Mouse (Mus musculus) erythroblast, embryonic 14.5 days (primary cell): Measurements from ENCODE around the gene Slc44a5. TPM values are rescaled to one million over a fixed set of nuclear protein-coding genes. Genes with fewer than 3 reads are reported as not detected.

Source experiments
- H3K27me3 ChIP-seq: 2 replicates; pipeline ENCODE4 v1.6.1; 2012; ENCODE audit warnings: inconsistent platforms; ENCODE audit not compliant: control insufficient read depth
- H3K36me3 ChIP-seq: 2 replicates; pipeline ENCODE4 v1.6.1; 2012; ENCODE audit warnings: mild to moderate bottlenecking, inconsistent platforms; ENCODE audit not compliant: control insufficient read depth
- H3K4me1 ChIP-seq: 2 replicates; pipeline ENCODE4 v1.6.1; 2012; ENCODE audit warnings: inconsistent platforms; ENCODE audit not compliant: control insufficient read depth
- H3K4me3 ChIP-seq: replicated peaks from 2 replicates; pipeline ENCODE3; 2012; ENCODE audit warnings: moderate library complexity, mild to moderate bottlenecking, inconsistent platforms
- H3K9me3 ChIP-seq: 2 replicates; pipeline ENCODE4 v1.6.1; 2012; ENCODE audit warnings: low read length, inconsistent platforms, mixed read lengths; ENCODE audit not compliant: control insufficient read depth
- GATA1 ChIP-seq: IDR thresholded peaks from 2 replicates; pipeline ENCODE4 v1.6.1; 2012; ENCODE audit warnings: low read length, inconsistent platforms, mixed read lengths
- TAL1 ChIP-seq: IDR thresholded peaks from 3 replicates; pipeline ENCODE4 v1.6.1; 2012; ENCODE audit warnings: low read length, inconsistent platforms, mixed read lengths
- polyA plus RNA-seq: library from polyadenylated mRNA; stranded (reverse); fragments of >175 nt; gene quantifications from 2 replicates; pipeline ENCODE4 v1.2.3, GENCODE M21; 2012

Gene Slc44a5
- polyA plus RNA-seq, 1 experiment: not detected

GRCm38 (mm10) chr3:154172593-154172965, 199.3 kb downstream of the Slc44a5 start:
- H3K4me3 ChIP-seq: no peak overlapping the region
- no peaks in the 10 kb centered on the region for H3K36me3 ChIP-seq
- no peaks in the 10 kb centered on the region for H3K4me1 ChIP-seq
- no peaks in the 10 kb centered on the region for H3K27me3 ChIP-seq
- no peak for TF ChIP-seq TAL1
- no peak for TF ChIP-seq GATA1
- no peaks in the 10 kb centered on the region for H3K9me3 ChIP-seq

- Histone ChIP-seq H3K4me3 (no peak overlapping the region), H3K36me3 (no peaks in the 10 kb centered on the region), H3K9me3 (no peaks in the 10 kb centered on the region), H3K27me3 (no peaks in the 10 kb centered on the region), H3K4me1 (no peaks in the 10 kb centered on the region)
- TF ChIP-seq GATA1 (no peak), TAL1 (no peak)
Measured at GRCm38 (mm10) chr3:154173556-154173955, 200.3 kb downstream of the Slc44a5 start.

GRCm38 (mm10) chr3:154174031-154174430, 200.8 kb downstream of the Slc44a5 start:
- Histone ChIP-seq H3K36me3 (no peaks in the 10 kb centered on the region), H3K4me3 (no peak overlapping the region)

GRCm38 (mm10) chr3:154174766-154175165, 201.5 kb downstream of the Slc44a5 start:
- TF ChIP-seq GATA1: no peak
- no peak for TF ChIP-seq TAL1
- H3K27me3 ChIP-seq: no peaks in the 10 kb centered on the region

More at GRCm38 (mm10) chr3:154174031-154174430, 200.8 kb downstream of the Slc44a5 start:
- Histone ChIP-seq H3K4me1 (no peaks in the 10 kb centered on the region), H3K27me3 (no peaks in the 10 kb centered on the region), H3K9me3 (no peaks in the 10 kb centered on the region)
- TF ChIP-seq GATA1: no peak
- no peak for TF ChIP-seq TAL1

DNA sequence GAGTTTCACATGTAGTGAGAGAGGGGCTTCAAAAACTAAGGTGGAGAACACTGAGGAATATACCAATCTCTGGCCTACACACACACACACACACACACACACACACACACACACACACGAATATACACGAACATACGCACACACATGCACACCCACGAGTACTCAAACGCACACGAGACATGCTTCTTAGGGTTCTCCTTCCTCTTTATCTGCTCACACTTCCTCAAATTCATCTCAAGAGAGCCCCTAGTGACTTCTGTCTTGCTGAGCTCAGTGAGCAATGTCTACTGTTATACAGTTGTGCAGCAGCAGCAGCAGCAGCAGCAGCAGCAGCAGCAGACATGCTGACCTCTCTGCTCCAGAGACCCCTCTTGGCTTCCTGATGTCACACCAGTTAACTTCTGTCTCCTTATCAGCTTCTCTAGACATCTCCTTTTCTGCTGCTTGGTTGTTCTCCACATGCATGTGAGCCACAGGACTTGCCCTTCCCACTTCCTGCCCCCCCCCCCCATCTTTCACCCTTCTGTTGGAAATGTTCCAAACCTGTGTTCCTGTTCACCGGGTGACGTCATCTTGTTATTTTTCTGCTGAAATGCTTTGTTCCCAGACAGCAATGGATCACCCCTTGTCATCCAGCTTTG, 204.5 kb downstream of the Slc44a5 start:
- H3K36me3 ChIP-seq: no peaks in the 10 kb centered on the region
- H3K4me3 ChIP-seq: no peak overlapping the region
- H3K4me1 ChIP-seq: no peaks in the 10 kb centered on the region
- no peaks in the 10 kb centered on the region for H3K9me3 ChIP-seq
- no peaks in the 10 kb centered on the region for H3K27me3 ChIP-seq
- TF ChIP-seq GATA1: no peak
- no peak for TF ChIP-seq TAL1

More at GRCm38 (mm10) chr3:154174766-154175165, 201.5 kb downstream of the Slc44a5 start:
- Histone ChIP-seq H3K36me3 (no peaks in the 10 kb centered on the region), H3K4me3 (no peak overlapping the region), H3K4me1 (no peaks in the 10 kb centered on the region), H3K9me3 (no peaks in the 10 kb centered on the region)

GRCm38 (mm10) chr3:154179423-154179920, 206.2 kb downstream of the Slc44a5 start:
- Histone ChIP-seq H3K27me3 (peaks cover 5% of the 10 kb centered on the region), H3K9me3 (no peaks in the 10 kb centered on the region), H3K4me1 (no peaks in the 10 kb centered on the region), H3K4me3 (no peak overlapping the region), H3K36me3 (no peaks in the 10 kb centered on the region)
- TF ChIP-seq TAL1: no peak
- TF ChIP-seq GATA1: no peak

- no peak overlapping the region for H3K4me3 ChIP-seq
- no peaks in the 10 kb centered on the region for H3K36me3 ChIP-seq
- H3K27me3 ChIP-seq: peaks cover 5% of the 10 kb centered on the region
- no peaks in the 10 kb centered on the region for H3K4me1 ChIP-seq
- no peaks in the 10 kb centered on the region for H3K9me3 ChIP-seq
- TF ChIP-seq GATA1 (no peak), TAL1 (no peak)
Measured at GRCm38 (mm10) chr3:154182987-154183386, 209.8 kb downstream of the Slc44a5 start.

DNA sequence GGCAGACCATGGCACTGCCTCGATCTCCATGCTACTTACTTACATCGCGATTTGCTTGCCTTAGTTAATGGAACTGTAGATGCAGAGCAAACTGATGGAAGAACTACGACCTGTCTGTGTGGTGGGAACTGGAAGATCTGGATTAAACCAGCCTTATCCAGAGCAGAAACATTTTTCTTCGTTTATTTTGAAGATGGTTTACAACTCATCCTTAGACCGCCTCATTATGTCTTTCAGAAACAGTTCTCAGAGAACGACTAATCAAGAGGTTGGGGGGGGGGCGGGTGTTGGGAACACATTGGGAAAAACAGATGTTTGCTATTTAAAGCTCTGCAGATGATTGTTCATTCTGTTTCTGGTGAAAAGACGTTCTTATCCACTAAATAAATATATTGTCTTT, 210.7 kb downstream of the Slc44a5 start:
- Histone ChIP-seq H3K36me3 (no peaks in the 10 kb centered on the region), H3K4me3 (no peak overlapping the region), H3K4me1 (no peaks in the 10 kb centered on the region; the same call in 1 of the 2 replicates), H3K9me3 (no peaks in the 10 kb centered on the region), H3K27me3 (peaks cover 5% of the 10 kb centered on the region)
- TF ChIP-seq TAL1: no peak
- no peak for TF ChIP-seq GATA1

DNA sequence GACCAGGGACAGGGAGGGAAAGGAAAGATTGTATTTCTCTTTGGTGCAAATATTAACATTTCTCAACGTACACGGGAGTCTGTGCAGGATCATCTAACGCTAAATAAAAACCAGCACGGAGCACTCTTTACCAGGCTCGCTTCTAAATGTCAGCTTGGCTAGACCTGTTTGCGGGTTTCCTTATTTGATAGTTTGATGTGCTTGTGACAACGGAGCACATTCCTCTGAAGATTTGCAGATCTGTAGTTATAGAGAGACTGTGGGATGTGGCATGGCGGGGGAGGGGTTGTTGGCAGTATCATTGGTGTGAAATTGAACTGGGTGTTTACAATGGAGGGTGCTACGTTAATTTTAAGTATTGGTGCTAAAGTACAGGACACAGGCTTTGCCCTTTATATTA, 215.4 kb downstream of the Slc44a5 start:
- Histone ChIP-seq H3K4me3 (no peak overlapping the region), H3K36me3 (no peaks in the 10 kb centered on the region), H3K27me3 (peaks cover 1% of the 10 kb centered on the region; the same call in 1 of the 2 replicates), H3K4me1 (peaks cover 23% of the 10 kb centered on the region), H3K9me3 (no peaks in the 10 kb centered on the region)
- TF ChIP-seq TAL1: no peak
- no peak for TF ChIP-seq GATA1
